9 mouse cellular contexts compared by ENCODE assay signal in genomic region chr4:48691793-48692437, GRCm38 (mm10). TPM values are rescaled to one million over a fixed set of nuclear protein-coding genes. Genes with fewer than 3 reads are reported as not detected.
A peak's percentile ranks its signal among the peaks of the same experiment; 100 is the strongest.
DNase-seq lines count a peak whose midpoint lies in the region; ATAC-seq and TF ChIP-seq lines count a peak whose summit lies in the region.
"Had no signal": no experiment of that assay in that cellular context is flagged by ENCODE, and none has a peak within 500 bp of the region (broad histone marks: within the 10 kb centered on the region; RNA-seq: fewer than 3 reads in every experiment).

No protein-coding gene starts in this region.

- H3K4me3 ChIP-seq in C2C12 (ENCODE audit: insufficient read depth, poor library complexity, severe bottlenecking) = no peak overlapping the region
- H3K4me3 ChIP-seq: heart, embryonic 13.5 days had no signal

- no peaks in the 10 kb centered on the region for H3K27me3 ChIP-seq in C2C12 (ENCODE audit: control insufficient read depth, insufficient read depth, insufficient read length)
- H3K27me3 ChIP-seq: heart, embryonic 13.5 days had no signal

- TF ChIP-seq CTCF in C2C12 (IDR thresholded peaks at IDR 0.05; ENCODE audit: control insufficient read depth, insufficient read depth, insufficient read length) = peak; percentile 75

- ATAC-seq in activated CD4-positive, CD25-positive, alpha-beta regulatory T cell, adult 4 months = no peak

- no peak overlapping the region for H3ac ChIP-seq in C2C12 (ENCODE audit: control insufficient read depth, insufficient read length, low read depth)

- H3K36me3 ChIP-seq in C2C12 (ENCODE audit: control insufficient read depth, insufficient read depth) = no peaks in the 10 kb centered on the region
- H3K36me3 ChIP-seq: heart, embryonic 13.5 days had no signal

- peak; percentile 16 for DNase-seq in 3134 (ENCODE audit: extremely low read depth, insufficient read length, low spot score)
- peak; percentile 21 for DNase-seq in cerebellum, adult 9-11 months
- DNase-seq in frontal cortex, postnatal 14 days (ENCODE audit: low spot score in 2 of 2) = peak; percentile 52 to 69
- peak; percentile 56 for DNase-seq in kidney, postnatal 14 days
- DNase-seq in lung, postnatal 4 days = peak; percentile 34 to 57
- peak; percentile 19 for DNase-seq in skeletal muscle tissue, adult 2 months (ENCODE audit: low read depth, low spot score)

- no peaks in the 10 kb centered on the region for H3K79me2 ChIP-seq in C2C12 (ENCODE audit: control insufficient read depth, insufficient read depth)

- H3K79me3 ChIP-seq in C2C12 (ENCODE audit: low read depth) = no peaks in the 10 kb centered on the region

TF ChIP-seq in C2C12, 6 proteins besides CTCF, POLR2A, EP300 and RAD21:
- TF ChIP-seq MYOG (IDR thresholded peaks at IDR 0.05; ENCODE audit: control insufficient read depth, extremely low read depth, insufficient read length) (no peak), MYOD1 (IDR thresholded peaks at IDR 0.05; ENCODE audit: control insufficient read depth, insufficient read length, low read depth) (no peak), USF1 (IDR thresholded peaks at IDR 0.05; ENCODE audit: low read depth) (no peak), FOSL1 (IDR thresholded peaks at IDR 0.05; ENCODE audit: insufficient read depth, low read length, poor library complexity, severe bottlenecking) (no peak), CEBPB (IDR thresholded peaks at IDR 0.05; ENCODE audit: low read depth) (no peak), MAX (IDR thresholded peaks at IDR 0.05) (no peak)
TF ChIP-seq in C2C12: peak in this region for 0.

RNA-seq across cellular contexts. Expression of gene Cavin4, which starts 28.6 kb away (rescaled TPM):
- polyA plus RNA-seq in C2C12 (2012; fragmentation: generic; extraction: Trizol) = 23.2 TPM
- not detected for polyA plus RNA-seq in activated CD4-positive, CD25-positive, alpha-beta regulatory T cell, adult 4 months (2017; shearing (Covaris generic))

Comparison
In these comparisons a context has a peak if more than half of its experiments do, and no peak if none do; other contexts are left out.
1. RNA of gene Cavin4, which starts 28.6 kb away (polyA plus RNA-seq): 23.2 TPM in C2C12 (single experiment); not detected in activated CD4-positive, CD25-positive, alpha-beta regulatory T cell, adult 4 months; every median in the first group is over 10 times any median in the second.
2. Peak in every context shown above with its lines, with median percentiles within 50 percentile points of each other: DNase-seq.